Mouse (Mus musculus): Measurements from ENCODE around the gene Gdf15. TPM values are rescaled to one million over a fixed set of nuclear protein-coding genes. Genes with fewer than 3 reads are reported as not detected.
A peak's percentile ranks its signal among the peaks of the same experiment; 100 is the strongest.
"Not testable (repeated sequence)": the region's sequence is repeated elsewhere in the genome, so short reads cannot be mapped to it uniquely, and the experiment has no call there.

Gene Gdf15
- polyA plus RNA-seq, 1 experiment from 2014 or later = 1.3 TPM

DNA sequence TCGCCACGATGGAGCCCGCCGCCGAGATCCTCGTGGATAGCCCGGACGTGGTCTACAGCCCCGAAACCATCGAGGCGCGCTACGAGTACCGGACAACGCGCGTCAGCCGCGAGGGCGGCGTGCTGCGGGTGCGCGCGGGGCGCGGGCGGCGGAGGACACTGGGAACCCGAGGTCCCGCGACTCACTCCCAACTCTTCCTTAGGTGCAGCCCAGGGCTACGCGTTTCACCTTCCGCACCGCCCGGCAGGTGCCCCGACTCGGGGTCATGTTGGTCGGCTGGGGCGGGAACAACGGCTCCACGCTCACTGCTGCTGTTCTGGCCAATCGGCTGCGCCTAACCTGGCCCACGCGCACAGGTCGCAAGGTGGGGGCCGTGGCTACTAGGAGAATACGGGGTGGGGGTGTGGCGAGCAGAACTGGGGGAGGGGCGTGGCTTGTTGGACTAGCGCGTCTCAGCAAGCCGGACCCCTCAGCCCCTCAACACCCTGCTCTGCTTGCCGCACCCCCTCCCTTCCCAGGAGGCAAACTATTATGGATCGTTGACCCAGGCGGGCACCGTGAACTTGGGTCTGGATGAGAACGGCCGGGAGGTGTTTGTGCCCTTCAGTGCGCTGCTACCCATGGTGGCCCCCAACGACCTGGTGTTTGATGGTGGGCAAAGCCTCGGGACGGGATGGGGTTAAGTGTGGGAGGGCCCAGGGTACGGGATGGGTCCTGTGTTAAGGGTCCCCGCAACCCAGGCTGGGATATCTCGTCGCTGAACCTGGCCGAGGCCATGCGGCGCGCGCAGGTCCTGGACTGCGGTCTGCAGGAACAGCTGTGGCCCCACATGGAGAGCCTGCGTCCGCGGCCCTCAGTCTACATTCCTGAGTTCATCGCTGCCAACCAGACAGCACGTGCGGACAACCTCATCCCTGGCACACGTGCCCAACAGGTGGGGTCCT, 37.4 kb downstream of the Gdf15 start:
- H3K4me3 ChIP-seq (ENCODE audit: low read depth, low read length) = peak overlapping the region; percentile 48
- 8% methylated on average over 72 of the region's 82 CpGs for WGBS
- DNase-seq (ENCODE audit: low spot score) (peak; percentile 35), ATAC-seq (peak; percentile 13)
- no peaks in the 10 kb centered on the region for H3K27me3 ChIP-seq (replicated peaks; ENCODE audit: insufficient read depth, low read length)
- peak overlapping the region; percentile 98 for H3K4me2 ChIP-seq (replicated peaks; ENCODE audit: low read depth, low read length)
- H3K27ac ChIP-seq (ENCODE audit: low read length) = peak overlapping the region; percentile 71
- H3K36me3 ChIP-seq (ENCODE audit: insufficient read depth, low read length) = 0 out of 2 replicates have a peak, but pooled peaks cover 3% of the 10 kb centered on the region
- H3K9me3 ChIP-seq (ENCODE audit: low read length) = no peaks in the 10 kb centered on the region
- peaks cover 17% of the 10 kb centered on the region for H3K4me1 ChIP-seq (ENCODE audit: insufficient read depth, low read depth, low read length)
- TF ChIP-seq CTCF (IDR thresholded peaks at IDR 0.05) = no peak; the same call in 1 of the 2 replicates
- TF ChIP-seq EP300 (IDR thresholded peaks at IDR 0.05) = no peak
- H3K9ac ChIP-seq (replicated peaks; ENCODE audit: low read depth) = peak overlapping the region; percentile 54

DNA sequence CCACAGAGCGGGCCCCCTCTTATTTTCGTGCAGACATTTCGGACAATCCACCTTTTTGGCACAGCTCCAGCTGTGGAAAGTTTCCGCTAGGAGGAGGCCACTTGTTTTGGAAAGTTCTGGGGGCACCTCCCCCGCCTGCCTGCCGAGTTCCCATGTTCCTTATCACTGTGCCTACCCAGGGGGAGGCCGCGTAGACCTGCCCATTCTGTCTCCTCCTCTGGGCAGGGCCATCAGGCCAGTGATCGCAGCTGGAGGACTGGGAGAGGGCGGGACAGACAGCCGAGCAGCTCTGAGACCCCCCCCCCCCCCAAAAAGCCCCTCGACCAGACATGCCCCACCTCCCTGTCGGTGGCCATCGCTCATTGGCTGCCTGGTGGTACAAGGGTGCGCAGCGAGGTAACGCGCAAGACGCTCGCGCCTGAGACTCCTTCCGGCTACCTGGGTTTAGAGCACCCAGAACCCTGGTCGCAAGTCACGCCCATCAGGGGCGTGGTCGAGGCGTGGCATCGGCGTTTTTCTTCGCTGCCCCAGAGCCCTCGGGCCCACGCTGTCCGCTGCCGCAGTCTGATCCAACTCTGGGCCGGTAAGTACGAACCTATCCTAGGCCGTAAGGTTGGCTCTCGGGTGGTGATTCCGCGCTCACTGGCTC, 38.2 kb downstream of the Gdf15 start, which contains the start of gene Isyna1:
Gene Isyna1 (plus strand): TSS at position 413 of the 649 bp plus-strand sequence.
- H3K4me3 ChIP-seq (ENCODE audit: low read depth, low read length) = peak within 1 kb of the TSS; percentile 48
- H3K27me3 ChIP-seq (replicated peaks; ENCODE audit: insufficient read depth, low read length) = no peaks in the 10 kb centered on the region
- DNase-seq (ENCODE audit: low spot score) (peak; percentile 92), ATAC-seq (peak; percentile 87)
- peak within 1 kb of the TSS; percentile 71 for H3K27ac ChIP-seq (ENCODE audit: low read length)
- H3K9ac ChIP-seq (replicated peaks; ENCODE audit: low read depth) = peak within 1 kb of the TSS; percentile 54
- peak within 1 kb of the TSS; percentile 98 for H3K4me2 ChIP-seq (replicated peaks; ENCODE audit: low read depth, low read length)
- under 1% methylated on average over 31 of the region's 40 CpGs for WGBS
- peaks cover 17% of the 10 kb centered on the region for H3K4me1 ChIP-seq (ENCODE audit: insufficient read depth, low read depth, low read length)
- TF ChIP-seq CTCF (IDR thresholded peaks at IDR 0.05) (peak; percentile 6; the same call in 1 of the 2 replicates), EP300 (IDR thresholded peaks at IDR 0.05) (no peak)
- no peaks in the 10 kb centered on the region for H3K9me3 ChIP-seq (ENCODE audit: low read length)
- 0 out of 2 replicates have a peak, but pooled peaks cover 2% of the 10 kb centered on the region for H3K36me3 ChIP-seq (ENCODE audit: insufficient read depth, low read length)

DNA sequence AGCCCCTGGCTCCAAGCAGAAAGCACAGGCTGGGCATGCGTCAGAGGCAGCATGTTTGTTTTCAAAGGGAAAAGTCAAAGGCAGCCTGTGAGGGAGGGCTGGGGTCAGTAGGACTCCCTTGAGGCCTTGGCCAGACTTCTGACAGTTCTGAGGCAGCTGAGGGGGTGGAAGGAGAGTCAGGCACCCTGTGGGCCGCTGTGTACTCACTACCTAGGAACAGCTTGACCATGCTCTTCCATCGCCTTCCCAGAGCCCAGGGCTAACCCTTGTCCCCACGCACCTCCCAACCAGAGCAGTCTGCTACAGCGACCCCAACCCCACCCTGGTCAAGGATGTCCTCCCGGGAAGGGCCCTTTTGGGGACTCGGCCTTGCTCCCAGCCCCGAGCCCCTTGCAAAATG, 39.1 kb downstream of the Gdf15 start:
- 42% methylated on average over 8 of the region's 8 CpGs for WGBS
- DNase-seq (ENCODE audit: low spot score) = peak; percentile 45
- Histone ChIP-seq H3K27ac (ENCODE audit: low read length) (peak overlapping the region; percentile 71; the same call in 1 of the 2 replicates), H3K4me2 (replicated peaks; ENCODE audit: low read depth, low read length) (0 out of 2 replicates have a peak overlapping the region, but pooled peaks have one; percentile 98), H3K9ac (replicated peaks; ENCODE audit: low read depth) (no peak overlapping the region), H3K9me3 (ENCODE audit: low read length) (no peaks in the 10 kb centered on the region), H3K36me3 (ENCODE audit: insufficient read depth, low read length) (no peaks in the 10 kb centered on the region), H3K4me3 (ENCODE audit: low read depth, low read length) (no peak overlapping the region), H3K4me1 (ENCODE audit: insufficient read depth, low read depth, low read length) (peaks cover 12% of the 10 kb centered on the region), H3K27me3 (replicated peaks; ENCODE audit: insufficient read depth, low read length) (no peaks in the 10 kb centered on the region)
- no peak for TF ChIP-seq CTCF (IDR thresholded peaks at IDR 0.05)
- TF ChIP-seq EP300 (IDR thresholded peaks at IDR 0.05) = no peak
- no peak for ATAC-seq

DNA sequence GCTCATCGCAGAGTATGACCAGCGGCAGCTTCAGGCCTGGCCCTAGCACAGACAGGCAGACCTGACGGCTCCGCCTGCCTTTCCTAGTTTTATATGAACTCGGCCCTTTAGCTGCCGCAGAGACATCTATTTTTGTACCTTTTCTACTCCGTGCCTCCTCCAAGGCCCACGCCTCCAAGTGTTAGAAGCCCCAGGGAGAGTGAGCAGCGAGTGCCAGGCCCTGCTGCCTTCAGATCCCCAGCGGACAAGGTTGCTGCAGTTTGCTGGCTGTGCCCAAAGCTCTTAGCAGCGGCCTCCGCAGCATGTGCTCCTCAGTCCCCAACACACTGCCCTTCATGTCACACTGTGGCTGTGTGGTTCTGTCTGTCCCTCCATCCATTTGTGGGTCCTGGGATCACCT, 40.7 kb downstream of the Gdf15 start:
- TF ChIP-seq EP300 (IDR thresholded peaks at IDR 0.05) = no peak
- TF ChIP-seq CTCF (IDR thresholded peaks at IDR 0.05) = no peak
- DNase-seq (ENCODE audit: low spot score) (no peak), ATAC-seq (no peak)
- H3K36me3 ChIP-seq (ENCODE audit: insufficient read depth, low read length) = peaks cover 2% of the 10 kb centered on the region; the same call in 1 of the 2 replicates
- no peaks in the 10 kb centered on the region for H3K27me3 ChIP-seq (replicated peaks; ENCODE audit: insufficient read depth, low read length)
- H3K27ac ChIP-seq (ENCODE audit: low read length) = no peak overlapping the region
- no peak overlapping the region for H3K4me3 ChIP-seq (ENCODE audit: low read depth, low read length)
- WGBS = 88% methylated on average over 12 of the region's 12 CpGs
- no peaks in the 10 kb centered on the region for H3K9me3 ChIP-seq (ENCODE audit: low read length)
- no peak overlapping the region for H3K9ac ChIP-seq (replicated peaks; ENCODE audit: low read depth)
- no peak overlapping the region for H3K4me2 ChIP-seq (replicated peaks; ENCODE audit: low read depth, low read length)
- H3K4me1 ChIP-seq (ENCODE audit: insufficient read depth, low read depth, low read length) = peaks cover 12% of the 10 kb centered on the region

DNA sequence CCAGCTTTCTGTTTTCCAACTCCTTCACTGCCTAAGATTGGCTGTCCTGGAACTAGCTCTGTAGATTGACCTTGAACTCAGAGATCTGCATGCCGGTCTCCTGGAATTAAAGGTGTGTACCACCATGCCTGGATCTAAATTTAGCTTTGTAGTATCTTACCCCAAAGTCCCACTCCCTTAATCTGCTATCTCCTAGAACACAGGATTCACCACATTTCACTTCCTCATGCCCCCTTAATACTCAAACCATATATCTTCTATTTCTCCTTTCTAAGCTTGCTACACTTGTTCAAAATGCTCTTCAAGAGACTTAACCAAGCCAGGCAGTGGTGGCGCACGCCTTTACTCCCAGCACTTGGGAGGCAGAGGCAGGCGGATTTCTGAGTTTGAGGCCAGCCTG, 44.3 kb downstream of the Gdf15 start:
- not testable (repeated sequence) for DNase-seq (ENCODE audit: low spot score); H3K4me2 ChIP-seq (replicated peaks; ENCODE audit: low read depth, low read length); ATAC-seq; H3K9ac ChIP-seq (replicated peaks; ENCODE audit: low read depth); H3K27ac ChIP-seq (ENCODE audit: low read length); H3K4me3 ChIP-seq (ENCODE audit: low read depth, low read length); H3K9me3 ChIP-seq (ENCODE audit: low read length); H3K27me3 ChIP-seq (replicated peaks; ENCODE audit: insufficient read depth, low read length); H3K4me1 ChIP-seq (ENCODE audit: insufficient read depth, low read depth, low read length)
- peaks cover 12% of the 10 kb centered on the region for H3K36me3 ChIP-seq (ENCODE audit: insufficient read depth, low read length)
- 93% methylated on average over 4 of the region's 4 CpGs for WGBS

DNA sequence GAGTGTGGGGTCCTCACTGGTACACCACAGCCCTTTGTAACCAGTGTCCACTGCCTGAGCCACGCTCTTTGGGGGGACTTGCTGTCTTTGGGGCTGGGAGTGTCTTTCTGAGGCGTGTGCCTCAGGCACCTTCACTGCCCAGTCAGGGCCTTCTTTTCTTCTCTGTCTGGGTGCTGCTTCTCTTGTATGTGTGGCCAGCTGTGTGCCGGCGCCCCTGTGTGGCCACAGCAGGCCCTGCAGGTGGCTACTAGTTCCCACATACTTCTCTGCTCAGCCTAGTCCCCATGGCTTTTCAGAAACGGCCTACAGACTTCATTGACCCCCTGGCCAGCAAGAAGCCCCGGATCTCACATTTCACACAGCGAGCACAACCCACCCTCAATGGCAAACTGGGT, 47.0 kb downstream of the Gdf15 start:
- H3K27ac ChIP-seq (ENCODE audit: low read length) = no peak overlapping the region
- 48% methylated on average over 7 of the region's 7 CpGs for WGBS

More for the DNA sequence above, 47.0 kb downstream of the Gdf15 start:
- DNase-seq (ENCODE audit: low spot score) = peak; percentile 76
- peak; percentile 88 for TF ChIP-seq CTCF (IDR thresholded peaks at IDR 0.05)
- TF ChIP-seq EP300 (IDR thresholded peaks at IDR 0.05) = no peak
- H3K9me3 ChIP-seq (ENCODE audit: low read length) = no peaks in the 10 kb centered on the region
- ATAC-seq = peak; percentile 81
- no peaks in the 10 kb centered on the region for H3K4me1 ChIP-seq (ENCODE audit: insufficient read depth, low read depth, low read length)
- no peak overlapping the region for H3K4me2 ChIP-seq (replicated peaks; ENCODE audit: low read depth, low read length)
- peaks cover 26% of the 10 kb centered on the region for H3K36me3 ChIP-seq (ENCODE audit: insufficient read depth, low read length)
- no peak overlapping the region for H3K4me3 ChIP-seq (ENCODE audit: low read depth, low read length)
- H3K27me3 ChIP-seq (replicated peaks; ENCODE audit: insufficient read depth, low read length) = no peaks in the 10 kb centered on the region
- no peak overlapping the region for H3K9ac ChIP-seq (replicated peaks; ENCODE audit: low read depth)

All from lung, postnatal 0 days (tissue).